Comparison of ENCODE assay signal across 10 mouse cellular contexts in genomic region chr10:60265252-60265651, GRCm38 (mm10). TPM values are rescaled to one million over a fixed set of nuclear protein-coding genes. Genes with fewer than 3 reads are reported as not detected.
A peak's percentile ranks its signal among the peaks of the same experiment; 100 is the strongest.
DNase-seq lines count a peak whose midpoint lies in the region; TF ChIP-seq lines count a peak whose summit lies in the region.
"Had no signal": no experiment of that assay in that cellular context is flagged by ENCODE, and none has a peak within 500 bp of the region (broad histone marks: within the 10 kb centered on the region; RNA-seq: fewer than 3 reads in every experiment).

No protein-coding gene starts in this region.

- TF ChIP-seq POLR2A in liver, adult 2 months (IDR thresholded peaks at IDR 0.05; ENCODE audit: extremely low read depth, insufficient read depth, low read length): no peak

- TF ChIP-seq CTCF in liver, adult 2 months (IDR thresholded peaks at IDR 0.05; ENCODE audit: low read depth, low read length): no peak

- H3K36me3 ChIP-seq in liver, adult 2 months (ENCODE audit: control insufficient read depth, insufficient read depth, low read length): no peaks in the 10 kb centered on the region
- H3K36me3 ChIP-seq: embryonic facial prominence, embryonic 12.5 days; midbrain, embryonic 10.5 days had no signal

- H3K4me3 ChIP-seq in liver, adult 2 months (ENCODE audit: insufficient read depth, low read depth, low read length): no peak overlapping the region
- H3K4me3 ChIP-seq: embryonic facial prominence, embryonic 12.5 days; midbrain, embryonic 10.5 days had no signal

- H3K79me2 ChIP-seq in liver, adult 2 months (ENCODE audit: control insufficient read depth, insufficient read depth, low read length): no peaks in the 10 kb centered on the region

- DNase-seq in adrenal gland, postnatal 10 days: peak; percentile 65
- no peak for DNase-seq in adrenal gland, adult 8-10 months
- DNase-seq in heart, postnatal 10 days: peak; percentile 49 to 62
- DNase-seq in heart, postnatal 4 days: no peak
- peak; percentile 87 for DNase-seq in liver, adult 2 months (ENCODE audit: extremely low read depth, low read depth, low spot score)
- no peak for DNase-seq in liver
- DNase-seq in gastrocnemius, postnatal 10 days: peak; percentile 55
- no peak for DNase-seq in layer of hippocampus, postnatal 36 days

- H3K27ac ChIP-seq in liver, adult 2 months (replicated peaks; ENCODE audit: insufficient read depth, low read depth, low read length): no peak overlapping the region
- H3K27ac ChIP-seq: embryonic facial prominence, embryonic 12.5 days; midbrain, embryonic 10.5 days had no signal

- WGBS in liver, adult 2 months: 19% methylated on average over 10 of the region's 10 CpGs

- no peaks in the 10 kb centered on the region for H3K27me3 ChIP-seq in liver, adult 2 months (ENCODE audit: control insufficient read depth, insufficient read depth, low read length)
- H3K27me3 ChIP-seq: embryonic facial prominence, embryonic 12.5 days had no signal

- intact Hi-C loops in heart, postnatal 10 days (cut with DNase I): no loop called here

- no peak overlapping the region for H3K9ac ChIP-seq in liver, adult 2 months (ENCODE audit: low read depth, low read length)
- H3K9ac ChIP-seq: embryonic facial prominence, embryonic 12.5 days had no signal

- no peaks in the 10 kb centered on the region for H3K4me1 ChIP-seq in liver, adult 2 months (ENCODE audit: control insufficient read depth, insufficient read depth, low read length)
- H3K4me1 ChIP-seq: embryonic facial prominence, embryonic 12.5 days had no signal

RNA-seq across cellular contexts. Expression of gene Psap, which starts 12.2 kb away (rescaled TPM):
- total RNA-seq in adrenal gland, postnatal 10 days (2021): 100 to 1,000 TPM; 882 to 922 TPM
- 1,000 to 10,000 TPM; 1,117 to 1,520 (median 1,260) TPM for total RNA-seq in adrenal gland, adult 8-10 months (2022)
- 100 to 1,000 TPM; 806 to 812 TPM for total RNA-seq in heart, postnatal 10 days (2021)
- 100 to 1,000 TPM; 554 to 566 TPM for total RNA-seq in heart, postnatal 4 days (2021)
- 227 and 309 TPM in 2 replicates for total RNA-seq in liver, adult 2 months (2014; rRNA removed)
- 584 and 608 TPM in 2 replicates for polyA plus RNA-seq in liver, adult 2 months (2012; rRNA removed)
- 100 to 1,000 TPM; 405 to 444 TPM for total RNA-seq in gastrocnemius, postnatal 10 days (2021)
- 1,000 to 10,000 TPM; 1,330 to 1,401 TPM for total RNA-seq in layer of hippocampus, postnatal 36 days (2021)

RNA-seq across cellular contexts. Expression of gene Chst3, which starts 46.2 kb away (rescaled TPM):
- total RNA-seq in adrenal gland, postnatal 10 days (2021): 1 to 10 TPM; 2.8 to 3.0 TPM
- total RNA-seq in adrenal gland, adult 8-10 months (2022): under 1 TPM; 0.70 to 1.00 (median 0.91) TPM
- total RNA-seq in heart, postnatal 10 days (2021): 1 to 10 TPM; 1.4 to 1.8 TPM
- total RNA-seq in heart, postnatal 4 days (2021): 1 to 10 TPM; 1.6 to 2.4 TPM
- 0.09 and 0.13 TPM in 2 replicates for total RNA-seq in liver, adult 2 months (2014; rRNA removed)
- polyA plus RNA-seq in liver, adult 2 months (2012; rRNA removed): 0.20 and 0.43 TPM in 2 replicates
- 1 to 10 TPM; 1.9 to 2.1 TPM for total RNA-seq in gastrocnemius, postnatal 10 days (2021)
- 1 to 10 TPM; 2.2 to 2.8 TPM for total RNA-seq in layer of hippocampus, postnatal 36 days (2021)

Comparison
In these comparisons a context has a peak if more than half of its experiments do, and no peak if none do; other contexts are left out.
1. DNase-seq: peak in adrenal gland, postnatal 10 days (single experiment), heart, postnatal 10 days (2 of 2), liver, adult 2 months (single experiment) and gastrocnemius, postnatal 10 days (single experiment); none in adrenal gland, adult 8-10 months (single experiment), heart, postnatal 4 days (single experiment), liver (single experiment) and layer of hippocampus, postnatal 36 days (0 of 2).